Mouse (Mus musculus): Measurements from ENCODE around the gene Fndc11. TPM values are rescaled to one million over a fixed set of nuclear protein-coding genes. Genes with fewer than 3 reads are reported as not detected.

Fndc11 gene
- total and polyA plus RNA-seq, 2 experiments from 2014 or later: 0.25 to 2.2 TPM

DNA sequence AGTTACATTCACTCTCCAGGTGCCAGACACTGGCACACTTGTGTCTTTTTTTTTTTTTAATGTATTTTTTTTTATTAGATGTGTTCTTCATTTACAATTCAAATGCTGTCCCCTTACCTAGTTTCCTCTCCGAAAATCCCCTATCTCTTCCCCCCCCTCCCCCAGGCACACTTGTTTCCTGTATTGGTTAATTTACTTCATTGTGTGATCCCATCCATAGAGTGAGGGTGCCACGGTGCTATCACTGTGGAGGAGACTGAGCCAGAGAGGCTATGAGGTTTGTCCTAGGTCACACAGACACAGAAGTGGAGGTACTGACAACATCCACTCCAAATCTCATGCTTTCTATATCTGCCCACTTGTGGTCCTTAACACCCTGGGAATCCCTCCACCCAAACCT, 19.0 kb downstream of the Fndc11 start:
- DNase-seq (ENCODE audit: low spot score): no peak
- no peak overlapping the region for H3K4me3 ChIP-seq (ENCODE audit: low read length)
- TF ChIP-seq CTCF (IDR thresholded peaks at IDR 0.05; ENCODE audit: low read depth): no peak
- no peaks in the 10 kb centered on the region for H3K4me1 ChIP-seq (ENCODE audit: insufficient read depth, low read length)
- no peaks in the 10 kb centered on the region for H3K27me3 ChIP-seq (ENCODE audit: insufficient read depth, low read length)
- H3K36me3 ChIP-seq (ENCODE audit: insufficient read depth, low read length): no peaks in the 10 kb centered on the region
- WGBS: 74% methylated on average over 2 of the region's 2 CpGs
- H3K9me3 ChIP-seq (ENCODE audit: low read length): no peaks in the 10 kb centered on the region
- H3K4me2 ChIP-seq (ENCODE audit: low read depth, low read length): no peak overlapping the region
- no peak overlapping the region for H3K9ac ChIP-seq (replicated peaks; ENCODE audit: low read length)
- no peak for ATAC-seq
- no peak overlapping the region for H3K27ac ChIP-seq

DNA sequence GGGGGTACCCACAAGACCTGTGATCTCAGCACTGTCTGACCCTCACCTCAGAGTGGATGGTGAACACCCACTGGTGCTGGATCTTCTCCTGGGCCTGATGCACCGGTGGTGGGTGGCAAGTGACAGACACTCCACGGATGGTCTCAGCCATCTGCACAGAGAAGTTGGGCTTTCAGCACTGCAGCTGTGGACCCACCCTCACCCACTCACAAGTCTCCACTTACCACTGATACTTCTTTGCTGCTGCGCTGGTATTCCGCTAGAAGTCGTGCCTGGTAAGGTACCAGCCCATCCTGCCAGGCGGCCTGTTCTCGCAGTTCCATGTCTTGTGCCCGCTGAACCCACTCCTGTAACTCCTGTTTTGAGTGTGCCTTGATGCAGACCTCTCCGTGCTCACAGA, 19.4 kb downstream of the Fndc11 start:
- Histone ChIP-seq H3K36me3 (ENCODE audit: insufficient read depth, low read length) (no peaks in the 10 kb centered on the region), H3K4me2 (ENCODE audit: low read depth, low read length) (no peak overlapping the region), H3K27me3 (ENCODE audit: insufficient read depth, low read length) (no peaks in the 10 kb centered on the region), H3K27ac (no peak overlapping the region), H3K4me1 (ENCODE audit: insufficient read depth, low read length) (no peaks in the 10 kb centered on the region), H3K9me3 (ENCODE audit: low read length) (no peaks in the 10 kb centered on the region), H3K9ac (replicated peaks; ENCODE audit: low read length) (no peak overlapping the region), H3K4me3 (ENCODE audit: low read length) (no peak overlapping the region)
- ATAC-seq (no peak), DNase-seq (ENCODE audit: low spot score) (no peak)
- WGBS: 93% methylated on average over 9 of the region's 9 CpGs
- no peak for TF ChIP-seq CTCF (IDR thresholded peaks at IDR 0.05; ENCODE audit: low read depth)

DNA sequence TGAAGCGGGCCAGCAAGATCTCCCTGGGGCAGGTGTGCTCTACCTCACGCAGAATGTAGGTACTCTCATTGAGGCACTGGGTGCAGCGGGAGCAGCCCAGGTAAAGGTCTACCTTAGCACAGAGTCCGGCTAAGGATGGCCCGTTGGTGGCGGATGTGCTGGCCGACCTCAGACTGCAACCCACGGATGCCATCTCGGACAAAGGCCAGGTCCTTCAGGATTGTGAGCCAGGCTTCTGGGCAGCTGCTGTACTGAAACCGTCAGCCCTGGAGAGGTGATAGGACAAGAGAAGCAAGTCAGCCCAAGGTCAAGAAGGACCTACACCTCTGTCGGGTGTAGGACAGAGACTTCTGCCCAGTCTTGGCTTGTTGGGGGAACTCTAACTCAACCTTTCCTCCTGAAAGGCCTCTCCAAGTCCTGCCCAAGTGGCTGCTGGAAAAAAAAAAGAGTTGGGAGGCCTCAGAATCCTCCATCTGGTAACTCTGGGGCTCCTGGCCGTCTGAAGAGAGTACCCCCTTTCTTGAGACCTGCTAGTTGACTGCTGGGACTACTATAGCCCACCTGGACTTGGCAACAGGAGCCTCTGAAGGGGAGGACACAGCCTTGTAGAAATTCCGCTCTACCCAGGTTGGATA, 21.1 kb downstream of the Fndc11 start:
- Histone ChIP-seq H3K4me2 (ENCODE audit: low read depth, low read length) (peak overlapping the region; percentile 42), H3K9ac (replicated peaks; ENCODE audit: low read length) (no peak overlapping the region), H3K27me3 (ENCODE audit: insufficient read depth, low read length) (no peaks in the 10 kb centered on the region), H3K4me3 (ENCODE audit: low read length) (no peak overlapping the region), H3K36me3 (ENCODE audit: insufficient read depth, low read length) (no peaks in the 10 kb centered on the region), H3K27ac (no peak overlapping the region), H3K9me3 (ENCODE audit: low read length) (no peaks in the 10 kb centered on the region), H3K4me1 (ENCODE audit: insufficient read depth, low read length) (no peaks in the 10 kb centered on the region)
- ATAC-seq: no peak
- no peak for TF ChIP-seq CTCF (IDR thresholded peaks at IDR 0.05; ENCODE audit: low read depth)
- DNase-seq (ENCODE audit: low spot score): no peak
- 91% methylated on average over 13 of the region's 13 CpGs for WGBS

DNA sequence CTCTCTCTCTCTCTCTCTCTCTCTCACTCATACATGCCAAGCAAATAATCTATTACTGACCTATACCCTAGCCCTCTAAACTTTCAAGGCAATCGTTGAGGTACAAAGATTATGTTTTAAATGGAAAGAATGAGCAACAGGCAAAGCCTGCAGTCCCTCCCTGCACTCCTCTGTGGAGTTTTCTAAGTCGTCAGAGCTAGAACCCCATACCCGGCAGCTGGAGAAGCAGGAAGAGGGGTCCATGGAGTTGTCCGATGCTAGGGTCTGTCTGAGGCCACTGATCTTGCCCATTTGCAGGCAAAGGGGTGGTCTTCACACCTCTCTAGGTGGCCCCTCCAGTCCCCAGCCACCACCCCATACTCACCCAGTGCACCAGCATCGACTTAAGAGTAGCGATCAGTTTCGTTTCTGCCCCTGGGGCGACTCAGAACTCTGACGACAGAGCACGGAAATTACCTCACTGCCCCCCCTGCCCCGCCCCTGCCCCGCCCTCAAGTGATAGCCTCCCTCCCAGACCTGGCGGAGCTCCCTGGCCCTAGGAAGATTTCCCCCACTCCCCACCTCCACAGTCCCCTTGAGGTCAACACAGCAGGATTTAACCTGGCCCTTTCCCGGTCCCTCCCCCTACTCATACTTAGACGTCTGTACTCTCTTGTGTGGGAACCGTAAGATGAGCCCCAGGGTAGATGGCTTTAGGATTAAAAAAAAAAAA, 21.9 kb downstream of the Fndc11 start, which contains the start of gene Helz2:
Helz2 (minus strand) TSS at position 426 of the 712 bp plus-strand sequence.
- Histone ChIP-seq H3K27ac (no peak within 1 kb of the TSS), H3K9ac (replicated peaks; ENCODE audit: low read length) (no peak within 1 kb of the TSS), H3K4me3 (ENCODE audit: low read length) (peak within 1 kb of the TSS; percentile 19), H3K9me3 (ENCODE audit: low read length) (no peaks in the 10 kb centered on the region), H3K36me3 (ENCODE audit: insufficient read depth, low read length) (no peaks in the 10 kb centered on the region), H3K4me2 (ENCODE audit: low read depth, low read length) (peak within 1 kb of the TSS; percentile 42), H3K4me1 (ENCODE audit: insufficient read depth, low read length) (no peaks in the 10 kb centered on the region), H3K27me3 (ENCODE audit: insufficient read depth, low read length) (no peaks in the 10 kb centered on the region)
- no peak for ATAC-seq
- TF ChIP-seq CTCF (IDR thresholded peaks at IDR 0.05; ENCODE audit: low read depth): no peak
- 17% methylated on average over 16 of the region's 16 CpGs for WGBS
- no peak for DNase-seq (ENCODE audit: low spot score)

DNA sequence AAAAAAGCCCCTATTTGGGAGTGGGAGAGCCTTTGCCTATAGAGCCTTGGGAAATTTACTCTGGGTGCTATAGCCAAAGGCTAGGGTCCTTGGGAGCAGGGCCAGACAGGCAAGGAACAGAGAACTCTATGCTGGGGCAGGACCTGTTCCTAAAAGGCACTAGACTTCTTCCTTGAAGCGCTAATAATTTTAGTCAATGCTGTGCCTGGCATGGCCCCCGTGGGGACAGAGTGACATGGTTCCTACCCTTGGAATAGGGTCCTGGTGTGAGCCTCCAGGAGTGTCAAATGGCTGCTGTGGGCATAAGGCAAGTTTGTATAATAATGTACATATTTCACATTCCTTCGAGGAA, 22.5 kb downstream of the Fndc11 start:
- ATAC-seq: no peak
- 70% methylated on average over 3 of the region's 3 CpGs for WGBS
- H3K9ac ChIP-seq (replicated peaks; ENCODE audit: low read length): no peak overlapping the region

DNA sequence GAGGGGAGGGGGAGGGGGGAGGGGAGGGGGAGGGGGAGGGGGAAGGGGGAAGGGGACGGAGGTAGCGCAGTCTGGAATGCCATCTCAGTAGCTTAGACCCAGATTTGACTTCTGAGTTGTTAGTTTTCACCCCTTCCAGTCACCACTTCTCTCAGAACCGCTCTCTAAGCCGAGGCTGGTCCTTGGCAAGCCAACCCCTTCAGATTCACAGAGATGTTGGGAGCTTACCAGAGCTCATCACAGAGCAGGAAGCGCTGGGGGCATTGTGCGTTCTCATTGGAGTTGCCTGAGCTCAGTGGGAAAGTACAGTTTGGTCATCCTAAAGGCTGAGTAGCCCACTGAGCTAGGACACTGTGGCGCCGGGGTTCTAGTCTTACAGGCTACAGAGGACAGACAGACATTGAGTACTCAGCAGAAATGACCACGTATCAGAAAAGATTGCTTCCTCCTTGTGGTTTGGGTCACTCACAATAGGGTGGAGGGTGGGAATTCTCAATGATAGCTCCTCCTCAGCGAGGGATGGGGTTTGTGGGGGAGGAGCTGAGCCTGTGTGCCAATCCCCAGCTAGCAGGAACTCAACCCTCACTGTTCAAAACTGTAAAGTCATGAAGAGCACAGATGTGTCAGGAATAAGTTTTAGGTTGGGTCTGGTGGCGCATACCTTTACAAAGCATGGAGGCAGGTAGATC, 24.0 kb downstream of the Fndc11 start:
- no peaks in the 10 kb centered on the region for H3K36me3 ChIP-seq (ENCODE audit: insufficient read depth, low read length)
- H3K27me3 ChIP-seq (ENCODE audit: insufficient read depth, low read length): no peaks in the 10 kb centered on the region
- no peak for TF ChIP-seq CTCF (IDR thresholded peaks at IDR 0.05; ENCODE audit: low read depth)
- H3K9ac ChIP-seq (replicated peaks; ENCODE audit: low read length): no peak overlapping the region
- H3K4me1 ChIP-seq (ENCODE audit: insufficient read depth, low read length): no peaks in the 10 kb centered on the region
- H3K4me3 ChIP-seq (ENCODE audit: low read length): no peak overlapping the region
- no peak for DNase-seq (ENCODE audit: low spot score)
- WGBS: 34% methylated on average over 11 of the region's 11 CpGs
- no peak overlapping the region for H3K27ac ChIP-seq
- H3K9me3 ChIP-seq (ENCODE audit: low read length): 0 out of 2 replicates have a peak, but pooled peaks cover 2% of the 10 kb centered on the region
- ATAC-seq: no peak
- H3K4me2 ChIP-seq (ENCODE audit: low read depth, low read length): no peak overlapping the region

More for the DNA sequence above, 22.5 kb downstream of the Fndc11 start:
- Histone ChIP-seq H3K27me3 (ENCODE audit: insufficient read depth, low read length) (no peaks in the 10 kb centered on the region), H3K4me2 (ENCODE audit: low read depth, low read length) (peak overlapping the region; percentile 42; the same call in 1 of the 2 replicates), H3K9me3 (ENCODE audit: low read length) (0 out of 2 replicates have a peak, but pooled peaks cover 2% of the 10 kb centered on the region), H3K4me1 (ENCODE audit: insufficient read depth, low read length) (no peaks in the 10 kb centered on the region), H3K27ac (no peak overlapping the region), H3K36me3 (ENCODE audit: insufficient read depth, low read length) (no peaks in the 10 kb centered on the region), H3K4me3 (ENCODE audit: low read length) (no peak overlapping the region)
- no peak for DNase-seq (ENCODE audit: low spot score)
- TF ChIP-seq CTCF (IDR thresholded peaks at IDR 0.05; ENCODE audit: low read depth): no peak

Measured in hindbrain, postnatal 0 days (tissue).